Mouse (Mus musculus) CH12.LX (cell line): ENCODE measurements at regions not wholly inside any gene's neighbourhood (a gene's known extent, or its start where the extent isn't known, plus 50 kb on each side); places are given as distances from the start of the nearest gene placed in this dataset.
A peak's percentile ranks its signal among the peaks of the same experiment; 100 is the strongest.

Source experiments
- DNase-seq: peaks from one replicate; pipeline ENCODE4 v3.0.0-alpha.2; 2013; ENCODE audit errors: extremely low read depth
- H3K27ac ChIP-seq: 2 replicates; pipeline ENCODE4 v1.5.1; 2012; ENCODE audit warnings: low read depth, mild to moderate bottlenecking, control low read depth, moderate library complexity; ENCODE audit not compliant: insufficient read depth
- H3K27me3 ChIP-seq: replicated peaks from 2 replicates; pipeline ENCODE3; 2012; ENCODE audit warnings: inconsistent platforms
- H3K36me3 ChIP-seq, 2 experiments: replicated peaks in 1 of 2; 2 replicates each; pipeline versions ENCODE3 to v1.6.1; 2012; ENCODE audit warnings: inconsistent platforms in 1 of 2, low read length in 1 of 2, mild to moderate bottlenecking in 1 of 2, mixed read lengths in 1 of 2, moderate library complexity in 1 of 2; ENCODE audit not compliant: control insufficient read depth in 1 of 2, insufficient read depth in 1 of 2
- H3K4me1 ChIP-seq, 2 experiments: 2 replicates each; pipeline ENCODE4 v1.6.1; 2012; ENCODE audit warnings: inconsistent platforms in 1 of 2, moderate library complexity in 1 of 2; ENCODE audit not compliant: insufficient read depth in 2 of 2, control insufficient read depth in 1 of 2
- H3K4me2 ChIP-seq: 2 replicates; pipeline ENCODE4 v1.6.1; 2012; ENCODE audit warnings: low read depth, mild to moderate bottlenecking, control low read depth; ENCODE audit not compliant: poor library complexity, insufficient read depth, severe bottlenecking
- H3K4me3 ChIP-seq, 3 experiments: fragments of 150-350 bp in 1 of 3; sonication (generic) in 1 of 3; replicated peaks in 1 of 3; 2 replicates each; pipeline versions ENCODE3 to v1.5.1; 2011 to 2012; ENCODE audit warnings: low read depth in 2 of 3, low read length in 2 of 3, mild to moderate bottlenecking in 2 of 3, moderate library complexity in 2 of 3, control low read depth in 1 of 3, improper control_type of control experiment in 1 of 3, inconsistent platforms in 1 of 3, mixed read lengths in 1 of 3; ENCODE audit not compliant: poor library complexity in 1 of 3
- H3K79me2 ChIP-seq: replicated peaks from 2 replicates; pipeline ENCODE4 v1.6.1; 2012; ENCODE audit warnings: mild to moderate bottlenecking, moderate library complexity; ENCODE audit not compliant: control insufficient read depth, poor library complexity, insufficient read depth, severe bottlenecking; ENCODE audit errors: extremely low read depth
- H3K9ac ChIP-seq: 2 replicates; pipeline ENCODE4 v1.6.1; 2012; ENCODE audit warnings: low read depth, mild to moderate bottlenecking, control low read depth, moderate library complexity; ENCODE audit not compliant: insufficient read depth
- H3K9me3 ChIP-seq: replicated peaks from 2 replicates; pipeline ENCODE3; 2012; ENCODE audit warnings: low read length, inconsistent platforms, mixed read lengths
- BHLHE40 ChIP-seq: IDR thresholded peaks from 2 replicates; pipeline ENCODE4 v1.6.1; 2011; ENCODE audit warnings: mild to moderate bottlenecking, low read depth, low read length, improper control_type of control experiment
- CHD2 ChIP-seq: IDR thresholded peaks from 2 replicates; pipeline ENCODE4 v1.6.1; 2011; ENCODE audit warnings: low read length, improper control_type of control experiment
- CTCF ChIP-seq, 2 experiments: IDR thresholded peaks in 1 of 2; conservative IDR thresholded peaks in 1 of 2; 2 replicates each; pipeline ENCODE4 v1.5.1; 2011 to 2012; ENCODE audit warnings: low read depth in 2 of 2, low read length in 2 of 2, improper control_type of control experiment in 1 of 2, inconsistent platforms in 1 of 2, mild to moderate bottlenecking in 1 of 2, moderate library complexity in 1 of 2
- EP300 ChIP-seq: IDR thresholded peaks from 2 replicates; pipeline ENCODE4 v1.6.1; 2011; ENCODE audit warnings: low read length, improper control_type of control experiment
- ETS1 ChIP-seq: conservative IDR thresholded peaks from 2 replicates; pipeline ENCODE4 v1.6.1; 2012; ENCODE audit warnings: low read depth, mild to moderate bottlenecking, inconsistent platforms, low read length, improper control_type of control experiment, moderate library complexity
- JUN ChIP-seq: IDR thresholded peaks from 2 replicates; pipeline ENCODE4 v1.6.1; 2011; ENCODE audit warnings: low read depth, mild to moderate bottlenecking, low read length, improper control_type of control experiment, moderate library complexity; ENCODE audit not compliant: insufficient read depth
- JUND ChIP-seq: conservative IDR thresholded peaks from 2 replicates; pipeline ENCODE4 v1.6.1; 2011; ENCODE audit warnings: low read depth, low read length, improper control_type of control experiment
- MAX ChIP-seq: IDR thresholded peaks from 2 replicates; pipeline ENCODE4 v1.6.1; 2011; ENCODE audit warnings: low read length, improper control_type of control experiment
- MEF2A ChIP-seq: IDR thresholded peaks from 2 replicates; pipeline ENCODE4 v1.6.1; 2014; ENCODE audit warnings: low read depth, mild to moderate bottlenecking, inconsistent platforms, low read length, improper control_type of control experiment, borderline replicate concordance
- NRF1 ChIP-seq: IDR thresholded peaks from 2 replicates; pipeline ENCODE4 v1.6.1; 2014; ENCODE audit warnings: low read depth, mild to moderate bottlenecking, inconsistent platforms, low read length, improper control_type of control experiment, moderate library complexity
- RAD21 ChIP-seq: IDR thresholded peaks from 2 replicates; pipeline ENCODE4 v1.6.1; 2011; ENCODE audit warnings: low read depth, mild to moderate bottlenecking, low read length, improper control_type of control experiment, moderate library complexity
- SMC3 ChIP-seq: IDR thresholded peaks from 2 replicates; pipeline ENCODE4 v1.6.1; 2011; ENCODE audit warnings: low read depth, low read length, improper control_type of control experiment
- TBP ChIP-seq: conservative IDR thresholded peaks from 2 replicates; pipeline ENCODE4 v1.6.1; 2011; ENCODE audit warnings: low read depth, low read length, improper control_type of control experiment
- USF1 ChIP-seq: IDR thresholded peaks from 2 replicates; pipeline ENCODE4 v1.6.1; 2014; ENCODE audit warnings: low read depth, mild to moderate bottlenecking, inconsistent platforms, low read length, improper control_type of control experiment
- ZMIZ1 ChIP-seq: IDR thresholded peaks from 2 replicates; pipeline ENCODE4 v1.6.1; 2012; ENCODE audit warnings: low read depth, mild to moderate bottlenecking, inconsistent platforms, low read length, improper control_type of control experiment
- ZNF384 ChIP-seq: IDR thresholded peaks from 2 replicates; pipeline ENCODE4 v1.6.1; 2012; ENCODE audit warnings: low read depth, low read length, improper control_type of control experiment, inconsistent platforms
- dilution Hi-C: fragments of 300-500 bp; cut with MboI; formaldehyde crosslinking; loops from 2 replicates; pipeline ENCODE4 v1.14.3; 2020; ENCODE audit warnings: low sequenced_read_pairs; ENCODE audit not compliant: extremely low pct_unique_long_range_greater_than_20kb, extremely low pct_ligation_motif_present
- in situ Hi-C: fragments of 300-500 bp; cut with MboI; formaldehyde crosslinking; loops from 3 replicates; pipeline ENCODE4 v1.14.3; 2019; ENCODE audit warnings: low sequenced_read_pairs, low pct_ligation_motif_present, low pct_unique_long_range_greater_than_20kb, mixed read lengths

- Histone ChIP-seq H3K79me2 (no peaks in the 10 kb centered on the region), H3K9me3 (peaks cover 26% of the 10 kb centered on the region), H3K9ac (no peak overlapping the region), H3K27ac (no peak overlapping the region), H3K36me3 (no peaks in the 10 kb centered on the region), H3K4me3 (no peak overlapping the region), H3K27me3 (no peaks in the 10 kb centered on the region), H3K4me2 (no peak overlapping the region), H3K4me1 (no peaks in the 10 kb centered on the region)
- DNase-seq: no peak
- dilution Hi-C loops (no loop called here), in situ Hi-C loops (no loop called here)
- TF ChIP-seq SMC3 (no peak), ZMIZ1 (no peak), USF1 (no peak), ZNF384 (no peak), BHLHE40 (no peak), CHD2 (no peak), EP300 (no peak), JUND (no peak)
Observed at GRCm38 (mm10) chr13:117143255-117143654, 65.1 kb upstream of the Emb start.

DNA sequence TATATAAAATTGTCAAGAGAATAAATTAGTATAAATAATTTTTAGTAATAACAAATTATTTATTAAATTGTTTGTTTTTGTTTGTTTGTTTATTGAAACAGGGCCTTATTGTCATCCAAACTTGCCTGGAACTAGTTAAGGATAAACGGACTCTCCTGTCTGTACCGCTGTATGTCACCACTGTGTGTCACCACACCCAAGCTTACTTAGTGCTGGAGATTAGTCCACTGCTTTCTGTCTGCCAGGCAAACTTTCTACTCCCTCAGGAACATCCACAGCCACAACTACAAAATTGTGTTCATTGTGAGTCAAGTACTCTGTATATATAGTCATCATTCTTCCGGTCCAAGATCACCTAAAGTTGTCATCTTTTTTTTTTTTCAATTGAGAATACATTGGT, 74.0 kb upstream of the Emb start:
- Histone ChIP-seq H3K79me2 (no peaks in the 10 kb centered on the region), H3K4me1 (peaks cover 0 to 3% of the 10 kb centered on the region in 2 experiments; a peak in 2 of 4 replicates), H3K4me2 (no peak overlapping the region), H3K27ac (no peak overlapping the region), H3K36me3 (no peaks in the 10 kb centered on the region), H3K9ac (no peak overlapping the region), H3K9me3 (peaks cover 58% of the 10 kb centered on the region), H3K27me3 (no peaks in the 10 kb centered on the region), H3K4me3 (no peak overlapping the region)
- in situ Hi-C loops: no loop called here
- TF ChIP-seq NRF1 (no peak), RAD21 (peak; percentile 43), MAX (no peak), JUN (no peak), SMC3 (peak; percentile 12), CTCF (conservative IDR thresholded peaks at IDR 0.05 in 1 of 2, IDR thresholded peaks at IDR 0.05 in 1 of 2; ENCODE audit: low read depth in 2 of 2, low read length in 2 of 2) (peak in 1 of 2 experiments; percentile 45; a peak in 2 of 4 replicates), ZMIZ1 (no peak), TBP (no peak)
- dilution Hi-C loops: no loop called here
- DNase-seq: no peak

DNA sequence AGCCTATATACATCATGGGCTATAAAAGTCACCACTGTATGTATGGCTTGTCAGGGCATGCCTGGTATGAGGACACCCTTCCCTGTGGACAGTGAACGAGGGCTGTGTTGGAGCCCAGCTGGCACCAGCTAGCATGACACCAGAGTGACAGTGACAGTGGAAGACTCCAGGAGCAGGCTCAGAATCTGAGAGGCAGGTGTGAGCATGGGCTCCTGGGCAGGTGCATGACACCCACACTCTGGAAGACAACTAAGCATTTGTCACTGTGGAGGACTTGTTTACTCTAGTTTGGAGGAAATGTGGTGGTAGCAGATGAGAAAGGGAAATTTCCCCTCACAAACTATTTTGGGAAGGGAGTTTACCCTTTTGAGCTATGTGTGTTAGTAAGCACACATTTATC, 76.2 kb upstream of the Emb start:
- Histone ChIP-seq H3K36me3 (no peaks in the 10 kb centered on the region), H3K4me2 (no peak overlapping the region)
- DNase-seq: no peak

More for the DNA sequence above, 76.2 kb upstream of the Emb start:
- dilution Hi-C loops: no loop called here
- Histone ChIP-seq H3K27me3 (no peaks in the 10 kb centered on the region), H3K9me3 (peaks cover 52% of the 10 kb centered on the region), H3K79me2 (no peaks in the 10 kb centered on the region), H3K4me1 (peaks cover 0 to 3% of the 10 kb centered on the region in 2 experiments; a peak in 2 of 4 replicates), H3K9ac (no peak overlapping the region), H3K4me3 (no peak overlapping the region), H3K27ac (no peak overlapping the region)
- in situ Hi-C loops: no loop called here
- TF ChIP-seq MEF2A (peak; percentile 32; the same call in 1 of the 2 replicates), ETS1 (no peak)
